Mouse (Mus musculus) brain, embryonic 14.5 days (tissue): Measurements from ENCODE around the gene Alyref.

ENCODE experiments used
- CTCF ChIP-seq: fragments of 200-500 bp; IDR thresholded peaks from 2 replicates; pipeline ENCODE4 v1.5.1; 2012; ENCODE audit warnings: inconsistent platforms, mild to moderate bottlenecking, moderate library complexity, borderline replicate concordance; ENCODE audit not compliant: insufficient read depth, insufficient read length; ENCODE audit errors: extremely low read depth
- POLR2A ChIP-seq: fragments of 200-500 bp; IDR thresholded peaks from 2 replicates; pipeline ENCODE4 v1.6.1; 2012; ENCODE audit warnings: mild to moderate bottlenecking, inconsistent platforms, borderline replicate concordance; ENCODE audit not compliant: poor library complexity, insufficient read depth, insufficient read length, severe bottlenecking; ENCODE audit errors: extremely low read depth

DNA sequence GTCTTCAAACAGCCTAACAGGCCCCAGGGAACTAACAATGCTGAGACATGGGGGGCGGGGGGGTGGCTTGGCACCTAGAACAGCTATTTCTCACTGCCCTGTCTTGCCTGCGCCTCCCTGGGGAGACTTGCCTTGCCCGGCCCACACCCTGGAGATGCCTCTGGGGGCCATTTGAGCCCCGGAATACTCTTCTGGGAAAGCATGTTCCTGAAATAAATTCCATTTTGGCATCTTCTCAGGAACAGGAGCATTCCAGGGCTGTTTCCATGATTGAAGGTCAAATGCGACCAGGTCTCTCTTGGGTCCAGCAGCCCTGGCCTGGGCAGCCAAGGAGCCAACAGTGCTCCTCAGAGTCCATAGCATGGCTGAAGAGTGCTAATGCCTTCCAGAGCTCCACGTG, 55.8 kb downstream of the Alyref start:
- no peak for TF ChIP-seq POLR2A
- TF ChIP-seq CTCF = no peak
